Mouse (Mus musculus) myocyte (in vitro differentiated cells): Measurements from ENCODE around the gene Vmn1r1. TPM values are rescaled to one million over a fixed set of nuclear protein-coding genes. Genes with fewer than 3 reads are reported as not detected.
A peak's percentile ranks its signal among the peaks of the same experiment; 100 is the strongest.

ENCODE experiments used
- H3K27me3 ChIP-seq: one replicate; pipeline ENCODE4 v1.6.1; 2011; ENCODE audit not compliant: control insufficient read depth, insufficient read depth, insufficient read length
- H3K36me3 ChIP-seq: one replicate; pipeline ENCODE4 v1.6.1; 2011; ENCODE audit not compliant: control insufficient read depth, insufficient read depth
- H3K4me2 ChIP-seq: one replicate; pipeline ENCODE4 v1.6.1; 2011; ENCODE audit warnings: low read depth, control low read depth
- H3K4me3 ChIP-seq: one replicate; pipeline ENCODE4 v1.5.1; 2011; ENCODE audit warnings: mild to moderate bottlenecking, control low read depth, moderate library complexity
- H3K79me2 ChIP-seq: one replicate; pipeline ENCODE4 v1.6.1; 2011; ENCODE audit not compliant: control insufficient read depth, insufficient read depth
- H3ac ChIP-seq: one replicate; pipeline ENCODE4 v1.6.1; 2011; ENCODE audit not compliant: control insufficient read depth, insufficient read length
- CEBPB ChIP-seq: IDR thresholded peaks from 2 replicates; pipeline ENCODE4 v1.6.1; 2011; ENCODE audit warnings: mild to moderate bottlenecking, moderate library complexity; ENCODE audit not compliant: poor library complexity, insufficient read depth, severe bottlenecking
- E2F4 ChIP-seq: IDR thresholded peaks from one replicate; pipeline ENCODE4 v1.6.1; 2011; ENCODE audit warnings: mild to moderate bottlenecking, control low read depth, moderate library complexity; ENCODE audit not compliant: insufficient read depth
- MAX ChIP-seq: IDR thresholded peaks from one replicate; pipeline ENCODE4 v1.6.1; 2011; ENCODE audit warnings: low read depth, mild to moderate bottlenecking, control low read depth
- MYOD1 ChIP-seq, 3 experiments: IDR thresholded peaks; one replicate each; pipeline ENCODE4 v1.6.1; 2011; ENCODE audit warnings: control low read depth in 2 of 3, low read depth in 2 of 3, mild to moderate bottlenecking in 2 of 3, moderate library complexity in 1 of 3; ENCODE audit not compliant: insufficient read length in 2 of 3, control insufficient read depth in 1 of 3
- MYOG ChIP-seq, 3 experiments: IDR thresholded peaks; one replicate each; pipeline ENCODE4 v1.6.1; 2011; ENCODE audit warnings: control low read depth in 2 of 3, low read depth in 2 of 3, mild to moderate bottlenecking in 2 of 3; ENCODE audit not compliant: insufficient read length in 2 of 3, control insufficient read depth in 1 of 3, insufficient read depth in 1 of 3
- POLR2A ChIP-seq: IDR thresholded peaks from one replicate; pipeline ENCODE4 v1.6.1; 2011; ENCODE audit warnings: low read depth, mild to moderate bottlenecking, control low read depth, moderate library complexity; ENCODE audit not compliant: insufficient read length
- POLR2AphosphoS2 ChIP-seq: IDR thresholded peaks from one replicate; pipeline ENCODE4 v1.6.1; 2011; ENCODE audit warnings: low read depth, control low read depth; ENCODE audit not compliant: insufficient read length
- REST ChIP-seq: IDR thresholded peaks from one replicate; pipeline ENCODE4 v1.6.1; 2011; ENCODE audit warnings: mild to moderate bottlenecking, control low read depth, moderate library complexity; ENCODE audit not compliant: insufficient read depth, insufficient read length
- SRF ChIP-seq: IDR thresholded peaks from one replicate; pipeline ENCODE4 v1.6.1; 2011; ENCODE audit warnings: low read depth; ENCODE audit not compliant: control insufficient read depth, insufficient read length
- TCF12 ChIP-seq: IDR thresholded peaks from one replicate; pipeline ENCODE4 v1.6.1; 2011; ENCODE audit warnings: mild to moderate bottlenecking, control low read depth; ENCODE audit not compliant: poor library complexity, insufficient read depth, severe bottlenecking
- TCF3 ChIP-seq: IDR thresholded peaks from one replicate; pipeline ENCODE4 v1.6.1; 2011; ENCODE audit warnings: low read depth, control low read depth; ENCODE audit not compliant: insufficient read length
- USF1 ChIP-seq: IDR thresholded peaks from one replicate; pipeline ENCODE4 v1.6.1; 2011; ENCODE audit warnings: low read depth, mild to moderate bottlenecking, control low read depth, moderate library complexity
- polyA plus RNA-seq: library from polyadenylated mRNA; unstranded; fragments of >200 nt; fragmentation: generic; extraction: Trizol; gene quantifications from one replicate; pipeline ENCODE4 v1.2.1, GENCODE M21; 2012; ENCODE audit warnings: missing spikeins

Vmn1r1 gene
- polyA plus RNA-seq, 1 experiment, result not detected

GRCm38 (mm10) chr1:182137204-182138125 is 26.8 kb downstream of the Vmn1r1 start:
- H3K4me2 ChIP-seq, result no peak overlapping the region
- H3K79me2 ChIP-seq, result no peaks in the 10 kb centered on the region
- H3ac ChIP-seq, result no peak overlapping the region
- TF ChIP-seq CEBPB, result no peak
- no peak for TF ChIP-seq TCF12
- TF ChIP-seq MYOG (IDR thresholded peaks at IDR 0.05; ENCODE audit: control insufficient read depth in 1 of 3, insufficient read depth in 1 of 3, insufficient read length in 2 of 3, low read depth in 2 of 3), result no peak
- no peak for TF ChIP-seq TCF3
- TF ChIP-seq MYOD1 (IDR thresholded peaks at IDR 0.05; ENCODE audit: control insufficient read depth in 1 of 3, insufficient read length in 2 of 3, low read depth in 2 of 3), result no peak
- no peak for TF ChIP-seq USF1
- TF ChIP-seq POLR2A, result no peak
- no peak for TF ChIP-seq E2F4
- TF ChIP-seq MAX, result no peak
- no peak for TF ChIP-seq POLR2AphosphoS2
- no peak for TF ChIP-seq SRF
- TF ChIP-seq REST, result no peak
- peaks cover 14% of the 10 kb centered on the region for H3K27me3 ChIP-seq
- no peak overlapping the region for H3K4me3 ChIP-seq
- peaks cover 2% of the 10 kb centered on the region for H3K36me3 ChIP-seq

GRCm38 (mm10) chr1:182130830-182131229 is 33.5 kb downstream of the Vmn1r1 start:
- peaks cover 37% of the 10 kb centered on the region for H3K79me2 ChIP-seq
- H3K4me3 ChIP-seq, result no peak overlapping the region
- H3K4me2 ChIP-seq, result no peak overlapping the region
- TF ChIP-seq SRF (no peak), REST (no peak), TCF3 (no peak), MAX (no peak)
- H3K27me3 ChIP-seq, result no peaks in the 10 kb centered on the region
- no peak overlapping the region for H3ac ChIP-seq
- H3K36me3 ChIP-seq, result peaks cover 13% of the 10 kb centered on the region

GRCm38 (mm10) chr1:182124924-182125368 is 39.3 kb downstream of the Vmn1r1 start:
- TF ChIP-seq POLR2AphosphoS2 (peak; percentile 36), E2F4 (no peak), MYOG (IDR thresholded peaks at IDR 0.05; ENCODE audit: control insufficient read depth in 1 of 3, insufficient read depth in 1 of 3, insufficient read length in 2 of 3, low read depth in 2 of 3) (peak in 1 of 3 experiments; percentile 17), MAX (no peak), MYOD1 (IDR thresholded peaks at IDR 0.05; ENCODE audit: control insufficient read depth in 1 of 3, insufficient read length in 2 of 3, low read depth in 2 of 3) (no peak), POLR2A (peak; percentile 66)
- peak overlapping the region; percentile 35 for H3K4me3 ChIP-seq
- H3K79me2 ChIP-seq, result peaks cover 45% of the 10 kb centered on the region
- peak overlapping the region; percentile 88 for H3ac ChIP-seq
- H3K36me3 ChIP-seq, result peaks cover 7% of the 10 kb centered on the region
- H3K4me2 ChIP-seq, result peak overlapping the region; percentile 95
- no peaks in the 10 kb centered on the region for H3K27me3 ChIP-seq

GRCm38 (mm10) chr1:182124506-182124905 is 39.8 kb downstream of the Vmn1r1 start, which contains the start of gene Srp9:
Srp9 (plus strand) TSS chr1:182124737.
- Histone ChIP-seq H3K4me2 (peak within 1 kb of the TSS; percentile 95), H3K27me3 (no peaks in the 10 kb centered on the region), H3ac (peak within 1 kb of the TSS; percentile 88), H3K4me3 (peak within 1 kb of the TSS; percentile 35), H3K79me2 (peaks cover 44% of the 10 kb centered on the region), H3K36me3 (peaks cover 3% of the 10 kb centered on the region)
- TF ChIP-seq REST (no peak), USF1 (no peak), MYOG (IDR thresholded peaks at IDR 0.05; ENCODE audit: control insufficient read depth in 1 of 3, insufficient read depth in 1 of 3, insufficient read length in 2 of 3, low read depth in 2 of 3) (peak in 1 of 3 experiments; percentile 31), POLR2AphosphoS2 (peak; percentile 82), E2F4 (no peak), MYOD1 (IDR thresholded peaks at IDR 0.05; ENCODE audit: control insufficient read depth in 1 of 3, insufficient read length in 2 of 3, low read depth in 2 of 3) (peak in 2 of 3 experiments; percentile 7 to 55), POLR2A (peak; percentile 74)

- H3K79me2 ChIP-seq, result peaks cover 23% of the 10 kb centered on the region
- H3K27me3 ChIP-seq, result no peaks in the 10 kb centered on the region
- H3K36me3 ChIP-seq, result no peaks in the 10 kb centered on the region
- no peak overlapping the region for H3K4me2 ChIP-seq
- no peak overlapping the region for H3K4me3 ChIP-seq
- TF ChIP-seq MAX (no peak), POLR2AphosphoS2 (no peak), MYOG (IDR thresholded peaks at IDR 0.05; ENCODE audit: control insufficient read depth in 1 of 3, insufficient read depth in 1 of 3, insufficient read length in 2 of 3, low read depth in 2 of 3) (no peak), CEBPB (no peak), MYOD1 (IDR thresholded peaks at IDR 0.05; ENCODE audit: control insufficient read depth in 1 of 3, insufficient read length in 2 of 3, low read depth in 2 of 3) (no peak), E2F4 (no peak), SRF (no peak), REST (no peak), TCF3 (no peak), POLR2A (no peak), TCF12 (no peak), USF1 (no peak)
- H3ac ChIP-seq, result no peak overlapping the region
Measured at GRCm38 (mm10) chr1:182122413-182122812, 41.9 kb downstream of the Vmn1r1 start.
